Mouse (Mus musculus) intestine, embryonic 14.5 days (tissue): ENCODE results near the gene Pank4. TPM values are rescaled to one million over a fixed set of nuclear protein-coding genes. Genes with fewer than 3 reads are reported as not detected.

Source experiments
- ATAC-seq: fragments of 200-750 bp; cut with Nextera tagmentation; replicated peaks from 2 replicates; pipeline ENCODE4 v1.8.0; 2017; ENCODE audit warnings: low read depth, moderate number of reproducible peaks, moderate TSS enrichment, moderate library complexity; ENCODE audit not compliant: low FRiP score, low TSS enrichment
- DNase-seq: peaks from one replicate; pipeline ENCODE4 v3.0.0-alpha.2; 2018; ENCODE audit warnings: low spot score
- H3K27ac ChIP-seq: fragments of 300-500 bp; sonication (generic); 2 replicates; pipeline ENCODE4 v1.5.1; 2014; ENCODE audit warnings: low read depth, mild to moderate bottlenecking, control low read depth
- H3K27me3 ChIP-seq: fragments of 300-500 bp; sonication (generic); replicated peaks from 2 replicates; pipeline ENCODE4 v1.6.1; 2014; ENCODE audit warnings: low read length, control low read depth; ENCODE audit not compliant: control insufficient read depth, insufficient read depth
- H3K36me3 ChIP-seq: fragments of 300-500 bp; sonication (generic); 2 replicates; pipeline ENCODE4 v1.6.1; 2014; ENCODE audit warnings: low read length, control low read depth; ENCODE audit not compliant: control insufficient read depth, insufficient read depth
- H3K4me1 ChIP-seq: fragments of 300-500 bp; sonication (generic); replicated peaks from 2 replicates; pipeline ENCODE4 v1.6.1; 2014; ENCODE audit warnings: low read length, control low read depth, mixed read lengths; ENCODE audit not compliant: control insufficient read depth, insufficient read depth
- H3K4me2 ChIP-seq: fragments of 300-500 bp; sonication (generic); 2 replicates; pipeline ENCODE4 v1.6.1; 2014; ENCODE audit warnings: low read length
- H3K4me3 ChIP-seq: fragments of 300-500 bp; sonication (generic); 2 replicates; pipeline ENCODE4 v1.5.1; 2014; ENCODE audit warnings: low read depth, low read length, control low read depth, mixed read lengths
- H3K9ac ChIP-seq: fragments of 300-500 bp; sonication (generic); 2 replicates; pipeline ENCODE4 v1.6.1; 2014; ENCODE audit warnings: mild to moderate bottlenecking, low read length
- H3K9me3 ChIP-seq: fragments of 300-500 bp; sonication (generic); 2 replicates; pipeline ENCODE4 v1.6.1; 2016; ENCODE audit warnings: low read length, control low read depth; ENCODE audit not compliant: control insufficient read depth
- WGBS: fragments of 180-500 bp; shearing (Covaris S2); extraction: QIAGEN DNeasy Blood & Tissue Kit; methylation state at CpG from one replicate; pipeline ENCODE4 v1.1.7; 2014; 5-methylcytosine and 5-hydroxymethylcytosine counted together
- polyA plus RNA-seq: library from polyadenylated mRNA; unstranded; fragments of >200 nt; fragmentation: Nextera tagmentation; extraction: Ambion mirVana; gene quantifications from 2 replicates; pipeline ENCODE4 v1.2.1, GENCODE M21; 2014

Gene Pank4
- polyA plus RNA-seq, 1 experiment from 2014 or later: 45.4 TPM

GRCm38 (mm10) chr4:154985151-154985777 is 21.3 kb downstream of the Pank4 start:
- H3K4me3 ChIP-seq: no peak overlapping the region
- 81% methylated on average over 5 of the region's 5 CpGs for WGBS

DNA sequence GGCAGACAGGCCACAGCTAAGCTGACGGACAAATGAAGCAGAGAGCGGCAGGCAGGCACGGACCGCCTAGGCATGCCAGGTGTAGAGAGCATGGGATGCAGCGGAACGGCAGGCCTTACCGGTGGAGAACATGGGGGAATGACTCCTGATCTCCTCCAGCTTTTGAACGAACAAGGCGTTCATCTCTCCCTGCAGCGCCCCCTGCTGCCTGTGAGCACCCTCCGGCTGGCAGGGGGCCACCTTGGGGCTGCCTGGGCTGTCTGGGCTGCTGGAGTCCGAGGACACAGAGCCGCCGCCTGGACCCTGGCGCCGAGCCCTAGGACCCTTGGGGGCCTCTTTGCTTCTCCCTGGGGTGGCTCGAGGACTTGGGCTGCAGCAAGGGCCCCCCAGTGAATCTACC is 22.2 kb downstream of the Pank4 start:
- 0 out of 2 replicates have a peak, but pooled peaks have one; percentile 4 for ATAC-seq
- H3K4me2 ChIP-seq: peak overlapping the region; percentile 29
- 0 out of 2 replicates have a peak overlapping the region, but pooled peaks have one; percentile 13 for H3K9ac ChIP-seq

More at GRCm38 (mm10) chr4:154985151-154985777, 21.3 kb downstream of the Pank4 start:
- Histone ChIP-seq H3K4me1 (peaks cover 7% of the 10 kb centered on the region; the same call in 1 of the 2 replicates), H3K27ac (no peak overlapping the region), H3K9me3 (no peaks in the 10 kb centered on the region), H3K9ac (no peak overlapping the region), H3K4me2 (no peak overlapping the region), H3K27me3 (no peaks in the 10 kb centered on the region), H3K36me3 (peaks cover 18% of the 10 kb centered on the region)
- no peak for ATAC-seq
- DNase-seq: no peak

GRCm38 (mm10) chr4:154986750-154987149 is 22.8 kb downstream of the Pank4 start:
- WGBS: 78% methylated on average over 15 of the region's 15 CpGs
- no peak overlapping the region for H3K4me2 ChIP-seq
- H3K9me3 ChIP-seq: no peaks in the 10 kb centered on the region
- DNase-seq (no peak), ATAC-seq (no peak)
- H3K4me3 ChIP-seq: no peak overlapping the region
- 0 out of 2 replicates have a peak, but pooled peaks cover 4% of the 10 kb centered on the region for H3K36me3 ChIP-seq
- no peak overlapping the region for H3K9ac ChIP-seq
- H3K4me1 ChIP-seq: peaks cover 7% of the 10 kb centered on the region; the same call in 1 of the 2 replicates
- H3K27me3 ChIP-seq: no peaks in the 10 kb centered on the region
- no peak overlapping the region for H3K27ac ChIP-seq

More for the DNA sequence above, 22.2 kb downstream of the Pank4 start:
- H3K36me3 ChIP-seq: peaks cover 10% of the 10 kb centered on the region
- H3K4me1 ChIP-seq: peaks cover 7% of the 10 kb centered on the region; the same call in 1 of the 2 replicates
- no peak overlapping the region for H3K27ac ChIP-seq
- 20% methylated on average over 17 of the region's 17 CpGs for WGBS
- no peaks in the 10 kb centered on the region for H3K9me3 ChIP-seq
- H3K27me3 ChIP-seq: no peaks in the 10 kb centered on the region
- no peak overlapping the region for H3K4me3 ChIP-seq
- peak; percentile 84 for DNase-seq

GRCm38 (mm10) chr4:154994876-154995275 is 31.0 kb downstream of the Pank4 start:
- no peak overlapping the region for H3K4me2 ChIP-seq
- ATAC-seq: no peak
- no peak overlapping the region for H3K27ac ChIP-seq
- H3K9ac ChIP-seq: no peak overlapping the region
- no peak overlapping the region for H3K4me3 ChIP-seq
- no peaks in the 10 kb centered on the region for H3K4me1 ChIP-seq
- no peak for DNase-seq
- no peaks in the 10 kb centered on the region for H3K9me3 ChIP-seq
- WGBS: 69% methylated on average over 4 of the region's 4 CpGs
- no peaks in the 10 kb centered on the region for H3K36me3 ChIP-seq
- H3K27me3 ChIP-seq: no peaks in the 10 kb centered on the region

DNA sequence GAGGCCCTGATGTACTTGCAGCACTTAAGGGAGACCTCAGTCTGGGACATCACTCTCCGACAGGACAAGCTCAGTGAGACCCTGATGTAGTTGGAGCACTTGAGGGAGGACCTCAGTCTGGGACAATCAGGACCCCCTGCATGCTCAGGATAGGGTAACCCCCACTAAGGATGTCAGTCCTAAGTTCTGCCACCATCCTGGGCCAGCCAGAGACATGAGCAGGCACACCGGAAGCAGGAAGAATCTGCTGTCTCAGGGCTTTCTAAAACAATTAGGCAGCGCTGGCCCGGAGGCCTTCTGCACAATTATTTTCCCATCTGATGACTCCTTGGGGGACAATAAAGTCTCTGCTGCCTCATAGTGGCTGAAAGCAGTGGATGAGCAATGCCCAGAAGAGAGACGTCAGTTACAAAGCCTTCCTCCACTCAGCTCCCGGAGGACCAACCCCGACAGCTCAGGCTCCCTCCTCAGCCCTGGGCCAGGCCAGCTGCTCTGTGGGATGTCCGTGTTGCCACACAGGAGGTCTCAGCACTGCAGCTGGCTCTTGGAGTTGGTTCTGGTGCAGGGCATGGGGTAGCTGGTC is 32.7 kb downstream of the Pank4 start:
- Histone ChIP-seq H3K4me3 (no peak overlapping the region), H3K9me3 (no peaks in the 10 kb centered on the region), H3K27me3 (no peaks in the 10 kb centered on the region), H3K27ac (no peak overlapping the region), H3K4me2 (no peak overlapping the region), H3K36me3 (no peaks in the 10 kb centered on the region), H3K9ac (no peak overlapping the region), H3K4me1 (no peaks in the 10 kb centered on the region)
- ATAC-seq (no peak), DNase-seq (no peak)
- WGBS: 37% methylated on average over 8 of the region's 8 CpGs

- no peak overlapping the region for H3K27ac ChIP-seq
- no peak overlapping the region for H3K4me3 ChIP-seq
- DNase-seq (no peak), ATAC-seq (no peak)
- 84% methylated on average over 5 of the region's 5 CpGs for WGBS
- H3K27me3 ChIP-seq: no peaks in the 10 kb centered on the region
- no peaks in the 10 kb centered on the region for H3K36me3 ChIP-seq
- H3K4me1 ChIP-seq: no peaks in the 10 kb centered on the region
- no peaks in the 10 kb centered on the region for H3K9me3 ChIP-seq
- H3K4me2 ChIP-seq: no peak overlapping the region
- no peak overlapping the region for H3K9ac ChIP-seq
These were observed 35.5 kb downstream of the Pank4 start for GRCm38 (mm10) chr4:154999379-154999778.

GRCm38 (mm10) chr4:155005278-155005677 is 41.4 kb downstream of the Pank4 start:
- no peak overlapping the region for H3K9ac ChIP-seq
- DNase-seq (no peak), ATAC-seq (no peak)
- H3K36me3 ChIP-seq: no peaks in the 10 kb centered on the region
- H3K4me2 ChIP-seq: no peak overlapping the region
- WGBS: 82% methylated on average over 3 of the region's 3 CpGs
- no peaks in the 10 kb centered on the region for H3K9me3 ChIP-seq
- no peak overlapping the region for H3K27ac ChIP-seq
- no peaks in the 10 kb centered on the region for H3K4me1 ChIP-seq
- no peaks in the 10 kb centered on the region for H3K27me3 ChIP-seq
- no peak overlapping the region for H3K4me3 ChIP-seq

DNA sequence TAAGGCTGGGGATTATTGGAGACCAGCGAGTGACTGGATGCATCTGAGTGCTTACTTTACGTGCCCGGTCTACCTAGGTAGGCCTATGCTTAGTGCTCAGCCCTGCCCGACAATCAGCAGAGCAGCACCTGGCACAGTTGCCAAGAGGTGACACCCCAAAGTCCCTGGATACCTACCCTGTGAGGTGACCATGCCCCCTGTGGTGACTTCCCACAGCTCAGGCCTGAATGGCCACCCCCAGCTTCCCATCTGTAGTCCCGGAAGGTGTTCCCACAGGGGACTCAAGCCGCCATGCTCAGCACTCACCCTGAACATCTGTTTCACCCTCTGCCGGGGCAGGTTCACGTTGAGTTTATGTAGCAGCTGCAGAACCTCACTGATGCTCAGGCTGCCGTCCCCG is 42.4 kb downstream of the Pank4 start:
- WGBS: 62% methylated on average over 10 of the region's 10 CpGs

DNA sequence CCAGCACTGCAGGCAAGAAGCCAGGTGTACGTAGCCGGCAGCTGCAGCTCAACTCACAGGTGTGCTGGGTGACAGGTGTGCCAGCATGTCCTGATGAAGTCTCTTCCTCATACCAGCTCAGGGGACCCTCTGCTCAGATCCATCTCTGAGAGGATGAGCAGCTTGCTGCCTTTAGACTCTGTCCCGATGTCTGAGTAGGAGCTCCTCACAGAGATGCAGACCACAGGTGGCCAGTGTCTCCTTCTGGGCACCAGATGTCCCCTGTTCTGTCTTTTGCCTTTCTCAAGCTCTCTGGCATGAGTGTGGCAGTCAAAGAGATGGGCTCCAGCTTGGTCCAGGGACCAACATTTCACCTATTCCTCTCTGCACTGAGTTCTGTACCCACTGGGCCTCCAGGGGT is 43.7 kb downstream of the Pank4 start:
- Histone ChIP-seq H3K9ac (no peak overlapping the region), H3K9me3 (no peaks in the 10 kb centered on the region), H3K36me3 (no peaks in the 10 kb centered on the region), H3K27ac (no peak overlapping the region), H3K27me3 (no peaks in the 10 kb centered on the region), H3K4me2 (no peak overlapping the region), H3K4me3 (no peak overlapping the region), H3K4me1 (no peaks in the 10 kb centered on the region)
- no peak for DNase-seq
- WGBS: 93% methylated on average over 3 of the region's 3 CpGs
- ATAC-seq: no peak

More for the DNA sequence above, 42.4 kb downstream of the Pank4 start:
- Histone ChIP-seq H3K4me3 (no peak overlapping the region), H3K36me3 (no peaks in the 10 kb centered on the region), H3K9me3 (no peaks in the 10 kb centered on the region), H3K27ac (no peak overlapping the region), H3K4me1 (no peaks in the 10 kb centered on the region), H3K4me2 (no peak overlapping the region), H3K9ac (no peak overlapping the region), H3K27me3 (no peaks in the 10 kb centered on the region)
- DNase-seq (no peak), ATAC-seq (no peak)
